Mouse (Mus musculus) CH12.LX (cell line): ENCODE measurements around the gene Fam71b. TPM values are rescaled to one million over a fixed set of nuclear protein-coding genes. Genes with fewer than 3 reads are reported as not detected.

Source experiments
- DNase-seq: peaks from one replicate; pipeline ENCODE4 v3.0.0-alpha.2; 2013; ENCODE audit errors: extremely low read depth
- H3K27ac ChIP-seq: 2 replicates; pipeline ENCODE4 v1.5.1; 2012; ENCODE audit warnings: low read depth, mild to moderate bottlenecking, control low read depth, moderate library complexity; ENCODE audit not compliant: insufficient read depth
- H3K27me3 ChIP-seq: replicated peaks from 2 replicates; pipeline ENCODE3; 2012; ENCODE audit warnings: inconsistent platforms
- H3K36me3 ChIP-seq, 2 experiments: replicated peaks in 1 of 2; 2 replicates each; pipeline versions ENCODE3 to v1.6.1; 2012; ENCODE audit warnings: inconsistent platforms in 1 of 2, low read length in 1 of 2, mild to moderate bottlenecking in 1 of 2, mixed read lengths in 1 of 2, moderate library complexity in 1 of 2; ENCODE audit not compliant: control insufficient read depth in 1 of 2, insufficient read depth in 1 of 2
- H3K4me1 ChIP-seq, 2 experiments: 2 replicates each; pipeline ENCODE4 v1.6.1; 2012; ENCODE audit warnings: inconsistent platforms in 1 of 2, moderate library complexity in 1 of 2; ENCODE audit not compliant: insufficient read depth in 2 of 2, control insufficient read depth in 1 of 2
- H3K4me2 ChIP-seq: 2 replicates; pipeline ENCODE4 v1.6.1; 2012; ENCODE audit warnings: low read depth, mild to moderate bottlenecking, control low read depth; ENCODE audit not compliant: poor library complexity, insufficient read depth, severe bottlenecking
- H3K4me3 ChIP-seq, 3 experiments: fragments of 150-350 bp in 1 of 3; sonication (generic) in 1 of 3; replicated peaks in 1 of 3; 2 replicates each; pipeline versions ENCODE3 to v1.5.1; 2011 to 2012; ENCODE audit warnings: low read depth in 2 of 3, low read length in 2 of 3, mild to moderate bottlenecking in 2 of 3, moderate library complexity in 2 of 3, control low read depth in 1 of 3, improper control_type of control experiment in 1 of 3, inconsistent platforms in 1 of 3, mixed read lengths in 1 of 3; ENCODE audit not compliant: poor library complexity in 1 of 3
- H3K79me2 ChIP-seq: replicated peaks from 2 replicates; pipeline ENCODE4 v1.6.1; 2012; ENCODE audit warnings: mild to moderate bottlenecking, moderate library complexity; ENCODE audit not compliant: control insufficient read depth, poor library complexity, insufficient read depth, severe bottlenecking; ENCODE audit errors: extremely low read depth
- H3K9ac ChIP-seq: 2 replicates; pipeline ENCODE4 v1.6.1; 2012; ENCODE audit warnings: low read depth, mild to moderate bottlenecking, control low read depth, moderate library complexity; ENCODE audit not compliant: insufficient read depth
- H3K9me3 ChIP-seq: replicated peaks from 2 replicates; pipeline ENCODE3; 2012; ENCODE audit warnings: low read length, inconsistent platforms, mixed read lengths
- BHLHE40 ChIP-seq: IDR thresholded peaks from 2 replicates; pipeline ENCODE4 v1.6.1; 2011; ENCODE audit warnings: mild to moderate bottlenecking, low read depth, low read length, improper control_type of control experiment
- EP300 ChIP-seq: IDR thresholded peaks from 2 replicates; pipeline ENCODE4 v1.6.1; 2011; ENCODE audit warnings: low read length, improper control_type of control experiment
- GABPA ChIP-seq: IDR thresholded peaks from 2 replicates; pipeline ENCODE4 v1.6.1; 2012; ENCODE audit warnings: low read depth, low read length, improper control_type of control experiment, inconsistent platforms; ENCODE audit not compliant: insufficient replicate concordance
- HCFC1 ChIP-seq: IDR thresholded peaks from 2 replicates; pipeline ENCODE4 v1.6.1; 2012; ENCODE audit warnings: low read depth, mild to moderate bottlenecking, inconsistent platforms, low read length, improper control_type of control experiment
- IRF4 ChIP-seq: IDR thresholded peaks from 2 replicates; pipeline ENCODE4 v1.6.1; 2014; ENCODE audit warnings: low read depth, mild to moderate bottlenecking, inconsistent platforms, low read length, improper control_type of control experiment
- JUN ChIP-seq: IDR thresholded peaks from 2 replicates; pipeline ENCODE4 v1.6.1; 2011; ENCODE audit warnings: low read depth, mild to moderate bottlenecking, low read length, improper control_type of control experiment, moderate library complexity; ENCODE audit not compliant: insufficient read depth
- JUND ChIP-seq: conservative IDR thresholded peaks from 2 replicates; pipeline ENCODE4 v1.6.1; 2011; ENCODE audit warnings: low read depth, low read length, improper control_type of control experiment
- KAT2A ChIP-seq: IDR thresholded peaks from 2 replicates; pipeline ENCODE4 v1.6.1; 2012; ENCODE audit warnings: low read length, improper control_type of control experiment, inconsistent platforms; ENCODE audit not compliant: insufficient replicate concordance
- MAX ChIP-seq: IDR thresholded peaks from 2 replicates; pipeline ENCODE4 v1.6.1; 2011; ENCODE audit warnings: low read length, improper control_type of control experiment
- MAZ ChIP-seq: IDR thresholded peaks from 2 replicates; pipeline ENCODE4 v1.6.1; 2012; ENCODE audit warnings: low read depth, mild to moderate bottlenecking, inconsistent platforms, low read length, improper control_type of control experiment, moderate library complexity
- MXI1 ChIP-seq: IDR thresholded peaks from 2 replicates; pipeline ENCODE4 v1.6.1; 2011; ENCODE audit warnings: mild to moderate bottlenecking, low read depth, low read length, improper control_type of control experiment
- POLR2A ChIP-seq: IDR thresholded peaks from 2 replicates; pipeline ENCODE4 v1.6.1; 2011; ENCODE audit warnings: low read depth, mild to moderate bottlenecking, improper control_type of control experiment, low read length
- RAD21 ChIP-seq: IDR thresholded peaks from 2 replicates; pipeline ENCODE4 v1.6.1; 2011; ENCODE audit warnings: low read depth, mild to moderate bottlenecking, low read length, improper control_type of control experiment, moderate library complexity
- RCOR1 ChIP-seq: conservative IDR thresholded peaks from 2 replicates; pipeline ENCODE4 v1.6.1; 2012; ENCODE audit warnings: low read depth, mild to moderate bottlenecking, inconsistent platforms, low read length, improper control_type of control experiment
- SMC3 ChIP-seq: IDR thresholded peaks from 2 replicates; pipeline ENCODE4 v1.6.1; 2011; ENCODE audit warnings: low read depth, low read length, improper control_type of control experiment
- TBP ChIP-seq: conservative IDR thresholded peaks from 2 replicates; pipeline ENCODE4 v1.6.1; 2011; ENCODE audit warnings: low read depth, low read length, improper control_type of control experiment
- TCF12 ChIP-seq: IDR thresholded peaks from 2 replicates; pipeline ENCODE4 v1.6.1; 2014; ENCODE audit warnings: low read depth, mild to moderate bottlenecking, inconsistent platforms, low read length, improper control_type of control experiment
- UBTF ChIP-seq: IDR thresholded peaks from 2 replicates; pipeline ENCODE4 v1.6.1; 2012; ENCODE audit warnings: low read depth, mild to moderate bottlenecking, inconsistent platforms, low read length, improper control_type of control experiment, moderate library complexity
- ZKSCAN1 ChIP-seq: IDR thresholded peaks from 2 replicates; pipeline ENCODE4 v1.6.1; 2012; ENCODE audit warnings: low read depth, inconsistent platforms, low read length, improper control_type of control experiment, borderline replicate concordance
- ZNF384 ChIP-seq: IDR thresholded peaks from 2 replicates; pipeline ENCODE4 v1.6.1; 2012; ENCODE audit warnings: low read depth, low read length, improper control_type of control experiment, inconsistent platforms
- dilution Hi-C: fragments of 300-500 bp; cut with MboI; formaldehyde crosslinking; loops from 2 replicates; pipeline ENCODE4 v1.14.3; 2020; ENCODE audit warnings: low sequenced_read_pairs; ENCODE audit not compliant: extremely low pct_unique_long_range_greater_than_20kb, extremely low pct_ligation_motif_present
- in situ Hi-C: fragments of 300-500 bp; cut with MboI; formaldehyde crosslinking; loops from 3 replicates; pipeline ENCODE4 v1.14.3; 2019; ENCODE audit warnings: low sequenced_read_pairs, low pct_ligation_motif_present, low pct_unique_long_range_greater_than_20kb, mixed read lengths
- polyA plus RNA-seq: library from polyadenylated mRNA; unstranded; fragments of >175 nt; gene quantifications from 2 replicates; pipeline ENCODE4 v1.2.1, GENCODE M21; 2012; ENCODE audit warnings: low read depth; ENCODE audit not compliant: insufficient read length
- total RNA-seq, 2 experiments: library from RNA; depleted of rRNA; stranded (reverse); fragments of 300-350 nt in 1 of 2; fragments of >200 nt in 1 of 2; gene quantifications; 2 replicates each; pipeline ENCODE4 v1.2.3; 2012 to 2014

Fam71b gene
- total and polyA plus RNA-seq, 3 experiments: 0.46 to 2.6 (median 2.4) TPM

GRCm38 (mm10) chr11:46395088-46395487 lies 1.3 kb upstream of the Fam71b start:
- H3K4me3 ChIP-seq: no peak overlapping the region
- H3K4me1 ChIP-seq: peaks cover 36 to 70% of the 10 kb centered on the region in 2 experiments
- no peaks in the 10 kb centered on the region for H3K36me3 ChIP-seq
- in situ Hi-C loops: no loop called here
- H3K27ac ChIP-seq: no peak overlapping the region
- H3K79me2 ChIP-seq: no peaks in the 10 kb centered on the region
- TF ChIP-seq SMC3 (no peak), JUND (0 out of 2 replicates have a peak, but pooled peaks have one; percentile 18), MAZ (0 out of 2 replicates have a peak, but pooled peaks have one; percentile 35), JUN (peak; percentile 32; the same call in 1 of the 2 replicates), MAX (no peak), MXI1 (no peak), IRF4 (peak; percentile 58; the same call in 1 of the 2 replicates), ZKSCAN1 (no peak), BHLHE40 (peak; percentile 15; the same call in 1 of the 2 replicates), GABPA (no peak), ZNF384 (peak; percentile 95), TCF12 (no peak)
- no peaks in the 10 kb centered on the region for H3K27me3 ChIP-seq
- H3K9ac ChIP-seq: no peak overlapping the region
- H3K4me2 ChIP-seq: no peak overlapping the region
- DNase-seq: no peak
- dilution Hi-C loops: no loop called here
- H3K9me3 ChIP-seq: no peaks in the 10 kb centered on the region

DNA sequence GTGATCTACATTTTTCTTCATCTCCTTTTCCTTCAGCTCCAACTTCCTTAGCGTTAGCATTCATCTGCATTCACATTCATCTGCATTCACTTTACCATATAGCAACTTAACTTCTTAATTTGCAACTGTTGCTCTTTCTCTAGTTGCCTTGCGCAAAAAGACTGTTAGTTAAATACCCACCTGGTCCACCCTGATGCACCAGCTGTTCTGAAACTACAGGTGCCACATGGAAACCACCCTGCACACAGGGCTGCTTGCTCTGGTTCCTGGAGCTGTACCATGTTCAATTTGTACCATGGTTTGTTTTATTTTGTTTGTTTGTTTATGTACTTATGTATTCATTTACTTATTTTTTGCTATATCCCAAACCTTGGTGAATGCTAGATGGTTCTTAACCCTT lies 661 bp upstream of the Fam71b start:
- peak overlapping the region in 1 of 3 experiments; percentile 49 for H3K4me3 ChIP-seq
- dilution Hi-C loops: no loop called here

GRCm38 (mm10) chr11:46396860-46397179 lies 461 bp downstream of the Fam71b start:
- Histone ChIP-seq H3K4me3 (peak overlapping the region in 2 of 3 experiments; percentile 4 to 49), H3K36me3 (no peaks in the 10 kb centered on the region), H3K79me2 (no peaks in the 10 kb centered on the region), H3K27me3 (peaks cover 1% of the 10 kb centered on the region), H3K9ac (peak overlapping the region; percentile 53)
- no peak for DNase-seq
- in situ Hi-C loops: no loop called here
- dilution Hi-C loops: no loop called here
- TF ChIP-seq ZKSCAN1 (no peak), IRF4 (no peak), EP300 (no peak), KAT2A (no peak), HCFC1 (no peak), RAD21 (no peak), TBP (no peak), BHLHE40 (no peak), ZNF384 (no peak), UBTF (no peak), TCF12 (no peak), JUN (no peak), POLR2A (no peak), RCOR1 (no peak)
- TF ChIP-seq, all 38 proteins: peak for 0
- H3K27ac ChIP-seq: peak overlapping the region; percentile 79
- H3K4me1 ChIP-seq: peaks cover 44 to 82% of the 10 kb centered on the region in 2 experiments
- H3K4me2 ChIP-seq: no peak overlapping the region
- H3K9me3 ChIP-seq: no peaks in the 10 kb centered on the region

More for the DNA sequence above, 661 bp upstream of the Fam71b start:
- Histone ChIP-seq H3K4me1 (peaks cover 37 to 71% of the 10 kb centered on the region in 2 experiments), H3K36me3 (no peaks in the 10 kb centered on the region), H3K27me3 (no peaks in the 10 kb centered on the region), H3K9ac (no peak overlapping the region), H3K79me2 (no peaks in the 10 kb centered on the region), H3K4me2 (no peak overlapping the region), H3K9me3 (no peaks in the 10 kb centered on the region), H3K27ac (peak overlapping the region; percentile 79; the same call in 1 of the 2 replicates)
- in situ Hi-C loops: no loop called here
- no peak for DNase-seq
- TF ChIP-seq TCF12: 0 out of 2 replicates have a peak, but pooled peaks have one; percentile 32
- TF ChIP-seq POLR2A: no peak
- TF ChIP-seq IRF4: 0 out of 2 replicates have a peak, but pooled peaks have one; percentile 2
